Mouse (Mus musculus): ENCODE data around the gene Litaf. TPM values are rescaled to one million over a fixed set of nuclear protein-coding genes. Genes with fewer than 3 reads are reported as not detected.

Gene Litaf
- total RNA-seq, 1 experiment from 2014 or later = 36.9 TPM

DNA sequence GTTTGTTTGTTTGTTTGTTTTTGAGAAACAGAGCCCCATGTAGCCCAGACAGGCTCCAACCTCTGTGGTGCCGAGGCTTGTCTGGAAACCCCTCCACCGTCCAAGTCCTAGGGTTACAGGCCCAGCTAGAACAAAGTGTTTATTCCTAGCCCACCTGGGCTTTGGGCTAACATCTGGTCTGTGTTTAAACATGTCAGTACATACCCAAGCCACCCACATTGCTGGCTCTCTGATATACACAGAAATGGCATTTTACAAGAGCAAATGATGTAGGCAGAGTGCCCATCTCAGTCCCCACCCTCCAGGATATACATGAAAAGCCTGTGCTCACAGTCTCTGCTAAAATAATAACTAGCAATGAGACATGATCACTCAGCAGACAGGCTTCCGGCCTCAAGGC lies 149.7 kb downstream of the Litaf start:
- no peak for ATAC-seq (replicated peaks in 1 of 2; ENCODE audit: insufficient read depth in 1 of 2, low FRiP score in 2 of 2, low TSS enrichment in 1 of 2, low read depth in 1 of 2, poor library complexity in 2 of 2, severe bottlenecking in 2 of 2)

DNA sequence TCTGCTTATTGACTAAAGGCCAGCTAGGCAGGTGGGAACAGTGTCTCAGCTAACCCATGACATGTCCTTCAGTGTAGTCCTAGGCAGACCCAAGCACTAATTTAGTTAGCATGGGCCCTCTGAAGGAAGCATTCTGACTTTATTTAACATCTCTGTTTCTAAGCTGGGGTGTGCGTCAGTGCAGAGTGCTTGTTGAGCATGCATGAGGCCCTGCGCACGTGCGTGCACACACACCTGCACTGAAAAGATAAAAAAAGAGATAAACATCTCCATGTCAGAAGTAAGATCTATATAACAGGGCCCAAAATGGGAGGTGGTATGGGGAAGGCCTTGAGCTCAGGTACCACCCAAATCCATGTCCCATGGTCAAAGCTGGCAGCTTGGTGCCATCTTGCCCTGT lies 150.9 kb downstream of the Litaf start:
- no peak for ATAC-seq (replicated peaks in 1 of 2; ENCODE audit: insufficient read depth in 1 of 2, low FRiP score in 2 of 2, low TSS enrichment in 1 of 2, low read depth in 1 of 2, poor library complexity in 2 of 2, severe bottlenecking in 2 of 2)

DNA sequence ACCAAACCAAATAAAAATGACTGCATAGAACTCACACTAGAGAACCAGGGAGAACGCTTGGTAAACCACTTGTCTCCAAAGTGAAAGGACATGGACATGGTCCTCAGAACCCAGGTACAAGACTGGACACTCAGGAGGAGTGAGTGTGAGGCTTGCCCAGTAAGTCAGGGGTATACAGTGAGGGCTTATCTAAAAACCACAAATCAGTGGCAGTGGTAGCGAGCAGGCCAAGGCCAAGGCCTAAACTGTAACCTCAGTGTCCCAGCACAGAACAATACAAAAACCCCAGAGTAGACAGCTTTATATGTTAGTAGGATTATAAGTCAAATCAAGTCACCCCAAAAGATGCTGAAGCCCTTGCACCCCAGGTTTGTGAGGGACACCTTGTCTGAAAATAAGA lies 154.9 kb downstream of the Litaf start:
- ATAC-seq (replicated peaks in 1 of 2; ENCODE audit: insufficient read depth in 1 of 2, low FRiP score in 2 of 2, low TSS enrichment in 1 of 2, low read depth in 1 of 2, poor library complexity in 2 of 2, severe bottlenecking in 2 of 2) = no peak

DNA sequence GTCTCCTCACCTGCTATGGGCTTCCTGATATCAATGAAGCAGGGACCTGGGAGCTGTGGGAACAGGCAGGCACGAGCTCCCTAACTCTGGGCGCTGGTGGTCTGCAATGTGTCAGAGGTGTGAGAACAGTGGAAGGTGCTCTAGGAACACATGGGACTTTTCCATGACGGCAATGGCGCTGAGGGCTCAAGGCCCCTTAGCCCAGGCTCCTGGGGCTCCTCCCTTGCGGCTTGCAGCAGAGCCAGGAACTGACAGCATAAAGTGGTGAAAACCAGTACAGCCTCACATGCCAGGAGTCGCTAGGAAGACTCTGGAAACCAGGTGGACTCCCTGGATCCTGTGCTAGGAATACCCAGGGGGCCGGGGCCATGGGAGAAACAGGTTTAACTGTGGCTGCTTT lies 155.4 kb downstream of the Litaf start:
- no peak for ATAC-seq (replicated peaks in 1 of 2; ENCODE audit: insufficient read depth in 1 of 2, low FRiP score in 2 of 2, low TSS enrichment in 1 of 2, low read depth in 1 of 2, poor library complexity in 2 of 2, severe bottlenecking in 2 of 2)

Other genes starting within 250 kb of the Litaf start
- gene Rmi2, start 231.1 kb downstream of the Litaf start, total RNA-seq (2017) = 8.0 and 8.6 TPM in 2 replicates
- 22.7 and 42.1 TPM in 2 replicates for gene Snn, start 5.2 kb downstream of the Litaf start, total RNA-seq (2017)
- gene Txndc11, start 68.5 kb upstream of the Litaf start, total RNA-seq (2017) = 19.6 and 29.2 TPM in 2 replicates
- gene Zc3h7a, start 110.2 kb upstream of the Litaf start, total RNA-seq (2017) = 253 and 425 TPM in 2 replicates
- 318 and 347 TPM in 2 replicates for gene Rsl1d1, start 137.2 kb upstream of the Litaf start, total RNA-seq (2017)
- 120 and 141 TPM in 2 replicates for gene Gspt1, start 188.2 kb upstream of the Litaf start, total RNA-seq (2017)
- gene Tnfrsf17, start 247.7 kb upstream of the Litaf start, total RNA-seq (2017) = 0.44 TPM in 1 of 2 replicates, not detected in the other